In the genomic region with DNA sequence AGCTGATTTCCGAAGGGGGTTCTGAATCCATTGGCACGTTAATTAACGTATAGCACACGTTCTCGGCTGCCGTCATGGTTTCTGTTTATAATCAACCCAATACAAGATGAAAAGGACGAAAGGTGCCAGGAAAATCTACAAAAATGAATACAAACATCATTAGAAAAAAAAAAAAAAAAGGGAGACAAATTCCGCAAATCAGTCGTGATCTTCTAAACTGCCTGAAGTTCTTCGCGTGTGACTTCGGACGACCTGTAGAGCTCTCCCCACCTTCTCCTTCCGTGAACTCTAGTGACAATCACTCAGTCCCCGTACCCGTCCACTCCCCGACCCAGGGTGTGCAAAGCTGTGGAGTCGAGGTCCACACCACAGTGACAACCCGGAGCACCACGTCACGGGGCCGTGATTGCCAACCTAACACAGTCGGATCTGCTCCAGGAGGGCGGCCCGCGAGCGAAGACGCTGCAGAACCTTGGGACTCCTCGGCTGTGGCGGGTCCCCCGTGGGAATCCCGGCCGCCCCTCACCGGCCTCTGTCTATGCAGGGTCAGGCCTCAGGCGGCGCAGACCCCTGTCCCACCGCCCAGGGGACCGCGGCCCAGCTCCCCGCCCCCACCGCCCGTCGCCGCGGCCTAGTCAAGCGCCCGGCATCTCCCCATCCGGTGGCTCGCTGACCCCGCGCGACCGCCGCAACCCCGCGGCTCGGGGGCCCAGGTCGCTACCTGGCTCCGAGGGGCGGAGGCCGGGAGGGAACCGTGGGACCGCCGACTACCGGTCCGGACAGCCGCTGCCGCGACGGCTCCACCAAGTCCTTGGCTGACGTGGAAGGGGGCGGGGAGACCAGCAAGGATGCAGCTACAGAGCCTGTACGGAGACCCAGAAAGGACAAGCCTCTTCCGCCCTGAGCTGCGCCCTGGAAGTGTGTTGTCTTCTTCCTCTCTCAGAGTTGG, we compare ENCODE assay signal across 8 mouse cellular contexts. TPM values are rescaled to one million over a fixed set of nuclear protein-coding genes. Genes with fewer than 3 reads are reported as not detected.
DNase-seq lines count a peak whose midpoint lies in the region; ATAC-seq and TF ChIP-seq lines count a peak whose summit lies in the region.

Gene Copb1 (minus strand): TSS at position 827 of the 949 bp plus-strand sequence.

- H3K27me3 ChIP-seq in hindbrain, embryonic 16.5 days (replicated peaks; ENCODE audit: control insufficient read depth, insufficient read depth, low read length) = no peaks in the 10 kb centered on the region

- peak within 1 kb of the TSS; percentile 70 for H3K27ac ChIP-seq in hindbrain, embryonic 16.5 days (ENCODE audit: low read depth, low read length)
- peak within 1 kb of the TSS; percentile 91 for H3K27ac ChIP-seq in left cerebral cortex, adult 2 months

- H3K4me2 ChIP-seq in hindbrain, embryonic 16.5 days (ENCODE audit: low read length) = peak within 1 kb of the TSS; percentile 64

- intact Hi-C loops in left cerebral cortex, adult 2 months (cut with DNase I) = loop anchor here (1.0 kb wide), 1 partner anchor 22 kb away; the partner anchor contains the start of gene Psma1

- H3K4me1 ChIP-seq in hindbrain, embryonic 16.5 days (ENCODE audit: control insufficient read depth, insufficient read depth, low read depth, low read length) = peaks cover 5% of the 10 kb centered on the region

- H3K9me3 ChIP-seq in hindbrain, embryonic 16.5 days (ENCODE audit: control insufficient read depth, low read length) = no peaks in the 10 kb centered on the region

- peaks cover 14% of the 10 kb centered on the region for H3K36me3 ChIP-seq in hindbrain, embryonic 16.5 days (ENCODE audit: control insufficient read depth, insufficient read depth, low read length)

- TF ChIP-seq CTCF in left cerebral cortex, adult 2 months (IDR thresholded peaks at IDR 0.05) = no peak; the same call in 1 of the 2 replicates

- 2% methylated on average over 63 of the region's 75 CpGs for WGBS in hindbrain, embryonic 16.5 days

- peak; percentile 99 for ATAC-seq in hindbrain, embryonic 16.5 days
- peak; percentile 98 for ATAC-seq in megakaryocyte, adult 5-6 weeks (ENCODE audit: poor library complexity, severe bottlenecking)

- H3K4me3 ChIP-seq in hindbrain, embryonic 16.5 days (ENCODE audit: low read length) = peak within 1 kb of the TSS; percentile 96
- peak within 1 kb of the TSS; percentile 92 for H3K4me3 ChIP-seq in left cerebral cortex, adult 2 months

- H3K9ac ChIP-seq in hindbrain, embryonic 16.5 days (ENCODE audit: low read depth, low read length) = peak within 1 kb of the TSS; percentile 96

- DNase-seq in T-cell, adult 2 months (ENCODE audit: low spot score) = peak; percentile 92
- DNase-seq in cerebellum, postnatal 36 days = peak; percentile 91 to 92
- peak; percentile 94 for DNase-seq in gastrocnemius, adult 18-20 months (ENCODE audit: low spot score)
- peak; percentile 91 to 92 for DNase-seq in left cerebral cortex, adult 2 months (ENCODE audit: extremely low spot score in 1 of 2, low spot score in 2 of 2)
- DNase-seq in right cerebral cortex, adult 2 months (ENCODE audit: low spot score in 2 of 2) = peak; percentile 96
- DNase-seq in urinary bladder, postnatal 14 days (ENCODE audit: low spot score) = peak; percentile 95

RNA-seq across cellular contexts. Expression of gene Copb1, which starts in this region (rescaled TPM):
- total RNA-seq in gastrocnemius, adult 18-20 months (2021) = 10 to 100 TPM; 21.6 to 26.4 TPM
- polyA plus RNA-seq in hindbrain, embryonic 16.5 days (2015; fragmentation: Nextera tagmentation; extraction: Ambion mirVana) = 86.6 and 92.8 TPM in 2 replicates
- 10 to 100 TPM; 52.5 to 60.5 TPM for total RNA-seq in left cerebral cortex, adult 2 months (2021)
- 142 and 161 TPM in 2 replicates for total RNA-seq in megakaryocyte, adult 5-6 weeks (2015)
- 82.5 and 85.9 TPM in 2 replicates for total RNA-seq in megakaryocyte, adult 5-6 weeks (2017)

Comparison
In these comparisons a context has a peak if more than half of its experiments do, and no peak if none do; other contexts are left out.
1. Peak in every context shown above with its lines: DNase-seq, ATAC-seq, H3K4me3 ChIP-seq and H3K27ac ChIP-seq.